Mouse (Mus musculus): ENCODE data around the gene Nkain2.
"Not testable (repeated sequence)": the region's sequence is repeated elsewhere in the genome, so short reads cannot be mapped to it uniquely, and the experiment has no call there.

The Nkain2 gene

DNA sequence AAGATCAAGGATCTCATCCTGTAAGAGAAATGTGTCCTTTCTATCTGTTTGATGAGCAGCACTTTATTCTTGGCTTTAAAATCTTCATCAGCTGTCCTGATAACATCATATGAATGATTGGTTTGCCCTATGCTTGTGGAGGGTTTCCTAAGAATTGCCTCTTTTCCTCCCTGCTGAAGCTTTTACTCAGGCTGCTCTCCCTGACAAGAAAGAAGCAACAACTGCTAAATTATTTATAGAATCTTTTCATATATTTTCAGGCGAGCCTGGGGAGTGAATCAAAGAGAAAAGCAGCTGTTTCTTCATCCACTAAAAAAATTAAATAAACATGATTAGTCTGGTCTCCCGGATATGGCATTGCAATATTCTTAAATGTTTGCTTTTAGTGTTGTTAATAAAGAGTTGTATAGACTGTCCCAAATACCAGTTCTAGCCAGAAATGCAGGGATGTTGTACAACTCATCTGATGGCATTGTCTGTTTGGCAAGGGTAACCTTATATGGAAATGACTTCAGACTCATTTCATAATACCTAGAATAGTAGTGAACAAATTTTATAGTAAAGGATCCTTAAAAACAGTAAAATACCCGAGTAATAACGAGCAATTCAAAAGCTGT is 646.9 kb downstream of the Nkain2 start:
- ChIA-PET POLR2A (no interaction called here), CTCF (no interaction called here)

DNA sequence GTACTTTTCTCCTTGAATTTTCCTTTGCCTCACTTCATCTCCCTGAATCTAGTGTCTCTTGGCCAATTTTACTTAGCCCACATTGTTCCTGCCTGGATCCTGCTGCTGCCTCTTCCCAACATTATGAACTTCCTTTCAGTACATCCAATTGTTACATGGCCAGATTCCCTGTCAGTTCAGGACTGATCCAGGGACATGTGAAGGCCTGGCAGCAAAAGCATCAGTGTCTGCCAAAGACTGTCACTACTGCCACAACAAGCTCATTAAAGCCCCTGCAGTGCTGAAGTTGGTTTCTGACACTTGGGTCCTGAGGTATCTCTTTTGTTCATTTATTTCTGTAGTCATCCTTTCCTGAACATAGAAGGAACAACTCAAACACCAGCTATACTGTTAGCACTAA is 649.1 kb downstream of the Nkain2 start:
- ChIA-PET POLR2A (no interaction called here), CTCF (no interaction called here)

DNA sequence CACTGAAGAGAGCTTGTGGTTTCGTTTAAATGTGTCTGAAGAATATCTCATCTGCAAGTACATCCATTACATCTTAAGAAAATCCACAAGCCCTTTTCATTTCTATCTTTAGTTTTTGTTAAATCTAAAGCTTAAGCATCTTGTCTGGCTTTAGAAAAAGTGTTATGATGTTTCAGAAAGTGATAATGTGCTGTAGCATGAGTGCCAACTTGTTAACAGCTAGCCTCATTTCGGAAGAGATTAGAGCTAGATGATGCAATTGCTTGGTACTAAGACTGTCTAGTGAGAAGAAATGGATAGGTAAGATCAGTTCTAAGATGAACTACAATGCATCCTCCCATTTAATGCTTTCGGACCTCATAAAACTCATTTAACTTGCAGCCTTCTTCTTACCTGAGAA is 707.3 kb downstream of the Nkain2 start:
- POLR2A ChIA-PET = no interaction called here
- CTCF ChIA-PET = no interaction called here

DNA sequence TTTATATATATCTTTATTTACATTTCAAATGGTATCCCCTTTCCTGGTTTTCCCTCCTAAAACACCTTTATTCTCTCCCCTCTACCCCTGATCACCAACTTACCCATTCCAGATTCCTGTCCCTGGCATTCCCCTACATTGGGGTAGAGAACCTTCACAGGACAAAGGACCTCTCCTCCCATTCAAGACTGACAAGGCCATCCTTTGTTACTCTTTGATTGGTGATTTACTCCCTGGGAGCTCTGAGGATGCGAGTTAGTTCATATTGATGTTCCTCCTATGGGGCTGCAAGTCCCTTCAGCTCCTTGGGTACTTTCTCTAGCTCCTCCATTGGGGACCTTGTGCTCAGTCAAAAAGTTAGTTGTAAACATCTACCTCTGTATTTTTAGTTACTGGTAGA is 798.9 kb downstream of the Nkain2 start:
- POLR2A ChIA-PET = no interaction called here

DNA sequence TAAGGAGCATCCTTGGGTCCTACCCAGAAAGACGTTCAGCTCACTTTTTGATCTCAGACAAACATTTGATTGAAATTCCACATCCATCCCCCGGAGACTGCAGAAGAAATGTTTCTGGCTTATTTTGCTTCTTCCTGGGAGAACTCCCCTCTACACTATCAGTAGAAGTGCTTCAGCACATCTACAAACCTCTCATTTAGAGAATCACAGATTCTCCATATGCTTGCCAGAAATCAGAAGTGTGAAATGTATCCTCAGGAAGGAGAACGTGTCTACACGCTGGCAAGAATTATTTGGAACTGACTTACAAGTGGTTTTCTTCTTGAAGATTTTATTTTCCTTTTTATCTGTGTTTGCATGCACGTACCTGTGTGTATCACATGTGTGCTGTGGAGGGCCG is 829.9 kb downstream of the Nkain2 start:
- ChIA-PET CTCF (no interaction called here), POLR2A (no interaction called here)

More for the DNA sequence above, 798.9 kb downstream of the Nkain2 start:
- CTCF ChIA-PET = no interaction called here

DNA sequence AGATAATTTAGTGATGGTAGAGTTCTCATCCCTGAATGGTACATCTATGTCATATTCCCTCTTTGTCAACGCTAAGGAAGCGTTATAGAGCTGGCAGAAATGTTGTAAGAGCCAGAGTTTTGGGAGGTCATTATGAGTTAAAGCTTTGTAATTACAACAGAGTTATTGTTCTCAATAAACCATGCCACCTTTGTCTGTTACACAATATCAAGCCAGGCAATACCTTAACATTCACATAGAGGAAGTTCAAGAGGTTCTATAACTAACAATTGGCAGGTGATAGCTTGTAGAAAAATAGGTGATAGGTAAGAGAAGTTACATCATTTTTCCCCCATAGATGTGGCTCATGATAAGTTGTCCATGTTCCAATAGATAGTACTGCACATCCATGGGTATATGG is 832.0 kb downstream of the Nkain2 start:
- ChIA-PET POLR2A (no interaction called here), CTCF (no interaction called here)

DNA sequence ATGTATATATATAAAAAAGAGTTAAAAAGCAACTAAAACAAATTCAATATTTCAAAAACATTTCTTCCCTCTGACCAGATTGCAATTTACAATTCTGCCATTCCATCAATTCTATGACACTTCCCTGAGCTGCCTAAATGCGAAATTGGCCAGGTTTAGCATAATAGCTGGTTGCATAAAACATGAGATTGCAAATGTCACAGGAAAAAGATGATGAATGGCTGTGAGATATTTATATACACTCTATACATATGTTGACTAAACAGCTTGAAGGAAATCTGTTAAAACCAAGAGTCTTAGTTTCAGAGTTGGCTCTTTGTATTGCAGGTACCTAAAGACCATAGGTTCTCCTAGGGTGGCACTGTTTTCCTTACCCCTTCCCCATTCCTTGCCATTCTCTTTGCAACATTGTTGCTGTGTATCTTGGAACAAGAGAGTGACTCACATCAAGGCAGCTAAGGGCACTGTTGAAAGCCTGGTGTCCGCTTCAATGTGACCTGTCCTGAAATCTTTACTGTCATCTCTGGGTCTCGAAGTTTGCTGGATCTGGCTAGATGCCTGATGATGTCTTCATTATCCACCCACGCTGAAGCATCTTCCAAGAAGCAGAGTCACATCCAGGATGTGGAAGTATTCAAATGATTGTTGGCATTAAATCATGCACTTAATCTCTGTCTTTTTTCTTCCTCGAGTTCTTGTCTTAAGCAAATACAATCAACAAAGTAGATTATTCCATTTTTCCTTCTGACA is 837.5 kb downstream of the Nkain2 start:
- ChIA-PET POLR2A (no interaction called here), CTCF (no interaction called here)

DNA sequence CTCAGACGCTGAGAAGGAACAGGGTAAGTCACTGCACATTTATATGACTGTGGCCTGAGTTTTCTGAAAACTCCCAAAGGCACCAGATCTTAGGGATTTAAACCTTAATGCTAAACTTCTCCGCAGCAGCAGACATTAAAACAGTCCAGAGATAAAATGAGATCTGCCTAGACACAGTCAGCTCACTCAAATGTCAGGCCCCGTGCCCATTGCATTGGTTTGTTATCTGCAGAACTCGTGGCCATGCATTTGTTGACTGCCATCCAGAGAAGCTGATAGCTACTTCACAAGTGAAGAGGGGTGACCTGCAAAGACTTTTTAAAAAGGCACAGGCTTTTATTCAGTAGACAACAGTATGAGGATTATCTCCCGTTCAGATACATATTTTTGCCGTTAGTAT is 838.2 kb downstream of the Nkain2 start:
- CTCF ChIA-PET = no interaction called here
- POLR2A ChIA-PET = no interaction called here

DNA sequence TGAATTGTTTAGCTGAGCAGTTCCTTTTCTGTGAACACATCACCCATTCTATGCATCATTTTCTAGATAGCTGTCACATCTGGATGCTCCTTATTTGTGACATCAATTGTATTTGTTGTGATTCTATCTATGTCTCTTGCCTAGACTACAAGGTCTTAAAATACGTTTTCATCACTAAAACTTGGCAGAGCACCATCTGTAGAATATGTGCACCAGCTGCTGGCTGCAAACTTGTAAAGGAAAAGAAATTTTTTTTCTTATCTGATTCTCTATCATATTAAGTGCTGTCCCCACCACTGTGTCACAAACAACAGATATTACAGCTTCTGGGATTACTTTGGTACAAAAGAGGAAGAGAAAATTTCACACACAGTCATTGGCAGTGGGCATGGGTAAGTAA is 860.3 kb downstream of the Nkain2 start:
- CTCF ChIA-PET = no interaction called here
- POLR2A ChIA-PET = no interaction called here

DNA sequence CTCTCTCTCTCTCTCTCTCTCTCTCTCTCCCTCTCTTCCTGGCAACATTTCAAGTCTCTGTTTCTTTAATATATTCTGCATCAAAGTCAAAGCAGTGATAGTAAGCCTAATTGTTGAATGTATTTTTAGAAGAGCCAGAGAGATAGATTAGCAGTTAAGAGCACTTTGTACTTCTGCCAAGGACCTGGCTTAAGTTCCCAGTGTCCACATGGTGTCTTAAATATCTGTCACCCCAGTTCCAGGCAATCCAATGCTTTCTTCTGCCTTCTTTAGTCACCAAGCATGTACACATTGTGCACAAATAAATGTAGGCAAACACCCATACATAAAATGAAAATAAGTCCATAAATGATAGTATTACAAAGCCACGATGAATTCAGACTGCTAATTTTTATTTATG is 871.9 kb downstream of the Nkain2 start:
- ChIA-PET CTCF (no interaction called here), POLR2A (no interaction called here)

DNA sequence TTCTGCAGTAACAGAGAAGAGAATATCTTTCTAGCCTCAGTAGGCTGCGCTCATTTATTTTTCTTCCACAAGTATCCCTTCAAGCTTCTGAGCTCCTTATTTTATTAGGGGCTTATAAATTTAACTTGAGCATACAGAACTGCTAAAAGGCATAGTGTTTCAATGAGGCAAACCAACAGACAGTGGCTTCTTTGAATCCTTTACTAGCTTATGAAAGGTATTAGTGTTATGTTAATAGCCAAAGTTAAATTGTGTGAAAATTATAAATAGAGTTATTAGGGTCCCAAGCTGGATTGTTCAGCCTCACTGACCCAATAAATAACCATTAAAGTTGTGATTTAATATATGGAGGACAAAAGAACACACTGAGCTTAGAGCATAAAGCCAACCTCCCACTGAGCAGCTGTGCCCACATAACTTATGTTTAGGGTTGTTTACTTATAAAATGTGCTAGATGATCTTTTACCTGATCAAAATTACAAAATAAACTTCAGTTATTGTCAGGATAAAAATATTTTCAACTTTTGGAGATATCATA is 889.0 kb downstream of the Nkain2 start:
- CTCF ChIA-PET = no interaction called here
- POLR2A ChIA-PET = no interaction called here

DNA sequence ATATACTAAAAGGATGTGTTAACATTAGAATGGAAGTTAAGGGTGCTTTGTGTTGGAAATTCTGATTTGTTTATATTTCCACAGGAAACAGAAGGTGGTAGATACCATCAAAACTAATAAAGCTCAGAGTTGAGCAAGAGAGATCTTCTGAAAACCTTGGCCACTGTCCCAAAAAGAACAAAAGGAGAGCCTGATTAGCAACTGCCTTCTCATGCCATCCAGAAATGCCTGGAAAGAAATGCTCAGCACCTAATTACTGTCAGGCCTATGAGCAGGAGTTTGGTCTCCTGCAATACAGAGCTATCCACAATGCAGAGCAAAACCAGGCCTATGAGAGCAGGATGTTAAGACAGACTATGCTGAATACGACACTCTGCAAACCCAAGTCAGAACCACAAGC is 897.1 kb downstream of the Nkain2 start:
- CTCF ChIA-PET = no interaction called here
- POLR2A ChIA-PET = no interaction called here

DNA sequence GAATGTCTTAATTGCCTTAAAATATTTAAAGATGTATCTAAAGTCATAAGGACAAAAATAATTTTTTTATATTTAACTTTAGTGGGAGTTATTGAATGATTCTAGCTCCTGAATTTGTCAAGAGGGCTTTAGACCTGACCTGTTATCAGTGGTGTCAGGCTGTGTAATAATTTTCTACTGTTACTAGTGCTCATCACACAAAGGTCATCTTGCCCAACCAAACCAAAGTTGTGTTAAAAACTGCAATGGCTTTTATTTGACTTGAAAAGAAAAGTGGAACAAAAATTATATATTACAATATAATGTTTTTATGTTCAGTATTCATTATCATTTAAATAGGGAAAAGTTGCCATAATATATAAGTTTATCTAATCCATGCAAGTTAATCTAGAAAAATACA is 911.9 kb downstream of the Nkain2 start:
- POLR2A ChIA-PET = no interaction called here
- CTCF ChIA-PET = no interaction called here

DNA sequence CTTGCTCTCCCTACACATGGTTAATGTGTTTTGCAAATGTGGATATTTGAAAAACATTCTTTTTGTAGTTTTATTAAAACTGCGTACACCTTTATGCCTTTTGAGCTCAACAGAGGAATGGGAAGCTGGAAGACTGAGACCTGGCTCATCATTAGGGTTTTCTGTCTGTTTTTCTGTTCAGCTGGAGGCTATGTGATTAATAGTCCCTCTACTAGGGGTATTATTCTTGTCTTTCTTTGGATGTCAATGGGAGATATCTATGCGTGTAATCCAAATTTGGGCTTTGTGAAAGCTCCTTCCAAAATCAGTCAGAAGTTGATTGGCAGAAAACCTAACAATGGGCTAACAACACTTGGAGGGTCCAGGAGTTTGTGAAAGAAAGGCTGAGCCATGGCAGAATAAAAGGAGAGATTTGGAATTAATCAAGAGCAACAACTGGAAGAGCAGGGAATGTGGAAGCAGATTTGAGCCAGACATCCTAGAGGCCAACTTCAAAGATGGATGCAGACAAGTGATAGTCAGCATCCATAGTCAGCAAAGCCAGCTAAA is 943.0 kb downstream of the Nkain2 start:
- ChIA-PET POLR2A (interaction anchor here in 1 of 4 experiments (0.7 kb wide), 1 partner anchor 191 kb away, joined by 3 read pairs; no protein-coding TSS in a partner anchor), CTCF (no interaction called here)

DNA sequence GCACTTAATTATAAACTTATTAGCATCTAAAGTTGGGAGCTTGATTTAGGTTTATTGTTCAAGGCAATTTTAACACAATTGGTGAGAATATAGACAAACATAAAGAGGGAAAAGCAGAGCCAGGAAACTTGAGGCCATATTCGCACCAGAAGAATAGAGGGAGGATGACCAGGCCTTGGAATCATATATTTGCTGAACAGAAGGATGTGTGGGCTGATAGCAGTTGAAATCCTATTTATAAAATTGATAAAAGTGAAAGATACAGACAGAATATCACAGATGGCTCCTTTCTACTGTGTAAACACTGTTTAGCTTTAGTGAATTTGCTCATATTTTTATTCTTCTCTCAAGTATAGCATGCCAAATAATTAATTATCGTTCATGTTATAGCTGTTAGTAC is 958.3 kb downstream of the Nkain2 start:
- POLR2A ChIA-PET = no interaction called here
- CTCF ChIA-PET = no interaction called here

DNA sequence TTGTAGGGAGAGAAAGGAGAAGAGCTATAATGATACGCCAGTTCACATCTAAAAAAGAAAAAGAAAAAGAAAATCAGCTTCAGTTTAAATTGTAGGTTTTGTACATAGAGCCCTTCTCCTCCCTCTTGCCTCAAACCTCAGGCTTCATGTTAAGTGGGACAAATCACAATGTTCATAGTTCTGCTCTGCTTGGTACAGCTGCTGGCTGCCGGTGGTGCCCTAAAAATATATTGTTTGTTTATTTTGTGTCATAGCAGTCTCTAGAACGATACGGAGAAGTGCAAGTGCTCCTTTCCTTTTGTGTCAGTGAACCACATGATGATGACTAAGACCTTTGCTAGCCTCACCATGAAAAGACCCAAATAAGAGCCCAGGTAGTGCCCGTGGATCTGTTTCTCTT is 962.6 kb downstream of the Nkain2 start:
- ChIA-PET POLR2A (no interaction called here), CTCF (no interaction called here)

DNA sequence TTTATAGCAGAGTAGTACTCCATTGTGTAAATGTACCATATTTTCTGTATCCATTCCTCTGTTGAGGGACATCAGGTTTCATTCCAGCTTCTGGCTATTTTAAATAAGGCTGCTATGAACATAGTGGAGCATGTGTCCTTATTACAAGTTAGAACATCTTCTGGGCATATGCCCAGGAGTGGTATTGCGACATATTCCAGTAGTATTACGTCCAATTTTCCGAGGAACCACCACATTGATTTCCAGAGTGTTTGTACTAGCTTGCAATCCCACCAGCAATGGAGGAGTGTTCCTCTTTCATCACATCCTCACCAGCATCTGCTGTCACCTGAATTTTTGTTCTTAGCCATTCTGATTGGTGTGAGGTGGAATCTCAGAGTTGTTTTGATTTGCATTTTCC is 969.4 kb downstream of the Nkain2 start:
- CTCF ChIA-PET, POLR2A ChIA-PET: not testable (repeated sequence)

DNA sequence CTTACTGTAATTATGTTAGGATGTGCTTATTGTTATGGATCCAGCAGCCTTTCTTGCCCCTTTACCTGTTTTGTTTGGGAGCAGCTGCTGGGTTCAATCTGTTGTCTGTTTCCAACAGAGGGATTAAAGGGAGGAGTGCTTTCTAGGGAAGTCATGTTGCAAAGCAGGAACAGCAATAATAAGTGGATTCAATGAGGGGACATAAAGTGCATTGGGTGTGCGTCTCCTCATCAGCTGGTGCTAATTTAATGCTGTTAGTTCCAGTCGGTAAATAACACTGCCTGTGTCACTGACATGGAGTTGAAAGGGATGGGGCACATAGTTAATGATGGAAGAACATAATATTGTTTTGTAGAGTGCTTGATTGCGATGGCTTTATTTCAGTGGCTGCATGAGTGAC is 982.8 kb downstream of the Nkain2 start:
- ChIA-PET CTCF (no interaction called here), POLR2A (no interaction called here)

DNA sequence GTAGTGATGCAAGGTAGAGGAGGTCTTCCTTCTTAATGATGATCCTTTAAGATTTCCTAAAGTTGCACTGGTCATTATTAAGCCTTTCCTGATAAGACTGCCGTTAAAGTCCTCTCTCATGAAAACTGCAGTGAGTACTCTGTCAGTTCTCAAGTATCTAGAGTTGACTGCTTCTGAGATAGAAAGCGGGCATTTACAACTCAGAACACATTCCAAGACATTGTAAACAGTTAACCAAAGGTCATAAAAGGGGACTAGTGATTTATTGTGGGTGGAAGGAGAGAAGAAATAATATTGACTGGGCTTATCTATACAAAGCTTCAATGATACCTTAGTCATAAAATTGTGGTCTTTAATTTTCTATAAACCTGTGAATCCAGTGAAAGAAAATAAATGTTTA is 990.8 kb downstream of the Nkain2 start:
- ChIA-PET POLR2A (no interaction called here), CTCF (no interaction called here)

DNA sequence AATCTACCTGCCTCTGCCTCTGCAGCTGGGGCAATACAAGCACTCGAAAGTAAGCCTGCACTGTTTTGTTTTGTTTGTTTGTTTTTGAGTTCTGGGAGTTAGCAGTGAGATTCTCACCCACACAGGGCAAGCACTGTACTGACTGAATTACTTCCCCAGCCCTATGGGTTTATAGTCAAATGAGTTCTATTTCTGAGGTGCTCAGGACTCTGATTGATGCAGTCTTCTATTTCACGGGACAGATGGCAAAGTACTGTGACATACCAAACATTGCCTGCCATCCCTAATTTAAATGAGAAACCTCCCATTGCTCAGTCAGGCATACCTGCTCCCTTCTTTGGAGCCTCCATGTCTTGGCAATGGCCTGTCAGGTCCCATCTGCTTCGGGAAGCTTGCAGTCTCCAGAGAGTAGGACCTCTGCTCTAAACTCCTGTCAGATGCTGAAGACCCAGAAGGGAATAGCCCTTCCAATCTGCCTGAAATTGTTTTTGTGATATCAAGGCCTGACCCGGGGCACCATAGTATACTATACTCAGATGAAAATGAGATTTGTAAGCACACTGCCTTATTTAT is 1016.9 kb downstream of the Nkain2 start:
- ChIA-PET CTCF (no interaction called here), POLR2A (no interaction called here)

DNA sequence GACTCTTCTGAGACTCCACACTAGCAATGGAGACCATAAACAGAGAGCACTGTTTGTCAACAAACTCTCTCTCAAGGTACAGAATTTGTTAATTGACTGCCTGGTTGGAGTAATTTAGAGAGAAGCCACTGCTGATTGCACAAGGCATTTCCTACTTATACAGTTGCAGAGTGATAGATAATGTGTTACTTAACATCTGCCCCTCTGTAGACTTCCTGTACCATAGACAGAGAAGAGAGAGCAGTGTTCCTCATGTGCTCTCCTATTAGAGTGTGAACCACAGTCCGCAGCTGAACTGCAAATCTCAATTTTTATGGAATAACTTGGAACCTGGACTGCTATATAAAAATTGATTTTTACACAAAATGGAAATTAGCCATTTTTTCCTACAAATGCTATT is 1022.0 kb downstream of the Nkain2 start:
- POLR2A ChIA-PET = interaction anchor here in 1 of 4 experiments (0.7 kb wide), 1 partner anchor 148 kb away, joined by 3 read pairs; no protein-coding TSS in a partner anchor
- CTCF ChIA-PET = no interaction called here
